Mouse (Mus musculus) neural tube, embryonic 11.5 days (tissue): ENCODE data around the gene 9030025P20Rik. TPM values are rescaled to one million over a fixed set of nuclear protein-coding genes. Genes with fewer than 3 reads are reported as not detected.
"Not testable (repeated sequence)": the region's sequence is repeated elsewhere in the genome, so short reads cannot be mapped to it uniquely, and the experiment has no call there.

Source experiments
- ATAC-seq: fragments of 200-750 bp; cut with Nextera tagmentation; 2 replicates; pipeline ENCODE4 v1.8.0; 2017; ENCODE audit warnings: moderate number of reproducible peaks, mild to moderate bottlenecking, moderate TSS enrichment, moderate library complexity; ENCODE audit not compliant: insufficient read depth, low FRiP score, low TSS enrichment
- DNase-seq: peaks from one replicate; pipeline ENCODE4 v3.0.0-alpha.2; 2015; ENCODE audit warnings: low spot score
- H3K27ac ChIP-seq: fragments of 300-500 bp; sonication (generic); 2 replicates; pipeline ENCODE4 v1.5.1; 2014; ENCODE audit warnings: low read depth, mild to moderate bottlenecking, low read length
- H3K27me3 ChIP-seq: fragments of 300-500 bp; sonication (generic); 2 replicates; pipeline ENCODE4 v1.6.1; 2014; ENCODE audit warnings: mild to moderate bottlenecking, low read length, mixed read lengths; ENCODE audit not compliant: control insufficient read depth, insufficient read depth
- H3K36me3 ChIP-seq: fragments of 300-500 bp; sonication (generic); 2 replicates; pipeline ENCODE4 v1.6.1; 2014; ENCODE audit warnings: mild to moderate bottlenecking, low read length, moderate library complexity, mixed read lengths; ENCODE audit not compliant: control insufficient read depth, insufficient read depth
- H3K4me1 ChIP-seq: fragments of 300-500 bp; sonication (generic); 2 replicates; pipeline ENCODE4 v1.6.1; 2014; ENCODE audit warnings: low read length, mixed read lengths; ENCODE audit not compliant: control insufficient read depth, insufficient read depth
- H3K4me2 ChIP-seq: fragments of 300-500 bp; sonication (generic); 2 replicates; pipeline ENCODE4 v1.6.1; 2014; ENCODE audit warnings: low read depth, mild to moderate bottlenecking, moderate library complexity
- H3K4me3 ChIP-seq: fragments of 300-500 bp; sonication (generic); 2 replicates; pipeline ENCODE4 v1.5.1; 2014; ENCODE audit warnings: low read depth, low read length
- H3K9ac ChIP-seq: fragments of 300-500 bp; sonication (generic); 2 replicates; pipeline ENCODE4 v1.6.1; 2014; ENCODE audit warnings: mild to moderate bottlenecking, low read length
- H3K9me3 ChIP-seq: fragments of 300-500 bp; sonication (generic); 2 replicates; pipeline ENCODE4 v1.6.1; 2016; ENCODE audit warnings: low read length; ENCODE audit not compliant: control insufficient read depth
- WGBS: fragments of 180-500 bp; shearing (Covaris S2); extraction: QIAGEN DNeasy Blood & Tissue Kit; methylation state at CpG from one replicate; pipeline ENCODE4 v1.1.7; 2014; 5-methylcytosine and 5-hydroxymethylcytosine counted together
- polyA plus RNA-seq: library from polyadenylated mRNA; unstranded; fragments of >200 nt; fragmentation: Nextera tagmentation; extraction: Ambion mirVana; gene quantifications from 2 replicates; pipeline ENCODE4 v1.2.1, GENCODE M21; 2014

9030025P20Rik gene
- polyA plus RNA-seq, 1 experiment from 2014 or later = 6.6 TPM

GRCm38 (mm10) chr17:14961557-14962154 lies 16.6 kb upstream of the 9030025P20Rik start:
- no CpG with 5 or more reads among the region's 44 CpGs for WGBS
- H3K9ac ChIP-seq, DNase-seq: not testable (repeated sequence)

GRCm38 (mm10) chr17:14968373-14968913 lies 9.8 kb upstream of the 9030025P20Rik start:
- not testable (repeated sequence) for ATAC-seq, H3K9ac ChIP-seq, DNase-seq, H3K4me2 ChIP-seq, H3K4me1 ChIP-seq, H3K27ac ChIP-seq, H3K4me3 ChIP-seq, H3K27me3 ChIP-seq, H3K9me3 ChIP-seq, H3K36me3 ChIP-seq
- WGBS = no CpG with 5 or more reads among the region's 6 CpGs

More at GRCm38 (mm10) chr17:14961557-14962154, 16.6 kb upstream of the 9030025P20Rik start:
- H3K27ac ChIP-seq, H3K9me3 ChIP-seq, H3K4me1 ChIP-seq, H3K27me3 ChIP-seq, H3K4me3 ChIP-seq, H3K36me3 ChIP-seq, H3K4me2 ChIP-seq: not testable (repeated sequence)
- ATAC-seq = peak; percentile 89

- 4% methylated on average over 4 of the region's 7 CpGs for WGBS
- H3K4me2 ChIP-seq, H3K36me3 ChIP-seq, H3K9ac ChIP-seq, H3K4me3 ChIP-seq, H3K4me1 ChIP-seq, H3K9me3 ChIP-seq, H3K27ac ChIP-seq, ATAC-seq, DNase-seq, H3K27me3 ChIP-seq: not testable (repeated sequence)
Observed at GRCm38 (mm10) chr17:14977718-14978361, 428 bp upstream of the 9030025P20Rik start.

GRCm38 (mm10) chr17:14990116-14990702 lies 11.9 kb downstream of the 9030025P20Rik start:
- not testable (repeated sequence) for DNase-seq, H3K36me3 ChIP-seq, H3K9me3 ChIP-seq, H3K4me2 ChIP-seq, H3K27ac ChIP-seq, ATAC-seq, H3K4me1 ChIP-seq, H3K27me3 ChIP-seq, H3K4me3 ChIP-seq, H3K9ac ChIP-seq
- WGBS = 82% methylated on average over 4 of the region's 5 CpGs

GRCm38 (mm10) chr17:14992522-14993138 lies 14.4 kb downstream of the 9030025P20Rik start:
- WGBS = no CpG with 5 or more reads among the region's 98 CpGs
- not testable (repeated sequence) for H3K4me3 ChIP-seq, H3K4me2 ChIP-seq, H3K27ac ChIP-seq, DNase-seq, H3K27me3 ChIP-seq, H3K4me1 ChIP-seq, H3K9ac ChIP-seq, H3K9me3 ChIP-seq, H3K36me3 ChIP-seq
- peak; percentile 73 for ATAC-seq

GRCm38 (mm10) chr17:14993139-14993832 lies 15.0 kb downstream of the 9030025P20Rik start:
- not testable (repeated sequence) for H3K4me1 ChIP-seq, DNase-seq, H3K4me3 ChIP-seq, H3K9ac ChIP-seq, H3K27me3 ChIP-seq, H3K4me2 ChIP-seq, H3K27ac ChIP-seq, H3K9me3 ChIP-seq, H3K36me3 ChIP-seq
- ATAC-seq = peak; percentile 90
- WGBS = no CpG with 5 or more reads among the region's 47 CpGs

- not testable (repeated sequence) for H3K27me3 ChIP-seq, H3K36me3 ChIP-seq, DNase-seq, H3K27ac ChIP-seq, H3K4me1 ChIP-seq, H3K4me3 ChIP-seq, H3K9ac ChIP-seq, ATAC-seq, H3K4me2 ChIP-seq, H3K9me3 ChIP-seq
- no CpG with 5 or more reads among the region's 5 CpGs for WGBS
Observed at GRCm38 (mm10) chr17:14994140-14994539, 15.9 kb downstream of the 9030025P20Rik start.

GRCm38 (mm10) chr17:15000047-15000446 lies 21.8 kb downstream of the 9030025P20Rik start:
- H3K9me3 ChIP-seq, H3K27me3 ChIP-seq, H3K36me3 ChIP-seq, H3K4me1 ChIP-seq, ATAC-seq, H3K4me3 ChIP-seq, H3K27ac ChIP-seq, DNase-seq, H3K9ac ChIP-seq, H3K4me2 ChIP-seq: not testable (repeated sequence)
- no CpG with 5 or more reads among the region's 4 CpGs for WGBS
